Mouse (Mus musculus): Measurements from ENCODE around the gene C2cd4b.

- TF ChIP-seq POLR2A (IDR thresholded peaks at IDR 0.05; ENCODE audit: insufficient read depth, low read depth, low read length) (no peak), CTCF (IDR thresholded peaks at IDR 0.05; ENCODE audit: insufficient read depth, low read depth, low read length) (no peak)
Observed at GRCm38 (mm10) chr9:67786311-67786710, 27.1 kb downstream of the C2cd4b start.
